Mouse (Mus musculus): ENCODE data around the gene Dtymk. TPM values are rescaled to one million over a fixed set of nuclear protein-coding genes. Genes with fewer than 3 reads are reported as not detected.
"Not testable (repeated sequence)": the region's sequence is repeated elsewhere in the genome, so short reads cannot be mapped to it uniquely, and the experiment has no call there.

Gene Dtymk
- polyA plus RNA-seq, 1 experiment from 2014 or later = 214 TPM

DNA sequence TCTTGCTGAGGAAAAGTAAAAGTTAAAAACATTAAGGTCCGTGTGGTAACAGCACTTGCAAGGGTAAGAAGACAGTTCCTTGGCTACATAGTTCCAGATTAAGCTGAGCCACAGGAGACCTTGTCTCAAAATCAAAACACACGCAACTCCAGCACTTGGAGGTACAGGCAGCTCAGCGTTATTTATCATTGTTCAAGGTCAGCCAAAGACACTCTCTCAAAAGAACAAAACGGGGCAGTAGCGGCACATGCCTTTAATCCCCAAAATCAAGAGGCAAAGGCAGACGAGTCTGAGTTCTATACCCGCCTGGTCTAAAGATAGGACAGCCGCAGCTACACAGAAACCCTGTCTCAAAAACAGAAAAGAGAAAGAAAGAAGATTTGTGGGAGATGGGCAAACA, 5.8 kb downstream of the Dtymk start:
- WGBS = 87% methylated on average over 8 of the region's 8 CpGs

DNA sequence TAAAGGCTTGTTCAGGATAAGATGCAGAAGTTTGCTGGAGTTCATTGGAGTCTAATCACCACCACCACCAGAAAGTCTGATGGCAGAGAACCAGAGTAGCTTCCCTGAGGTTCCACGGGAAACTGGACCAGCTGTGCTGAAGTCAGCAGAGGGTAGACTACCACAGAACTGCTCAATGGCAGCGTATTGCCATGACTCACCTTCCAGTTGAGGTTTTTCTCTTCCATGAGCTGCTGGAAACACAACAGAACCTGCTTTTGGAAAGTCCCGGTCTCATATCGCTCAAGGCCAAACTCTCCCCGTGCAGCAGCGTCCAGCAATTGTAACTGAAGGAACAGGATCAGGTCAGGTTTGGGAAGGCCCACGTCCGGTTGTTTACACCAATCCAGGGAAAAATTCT, 7.2 kb downstream of the Dtymk start:
- H3K9me3 ChIP-seq (ENCODE audit: control insufficient read depth, low read length) = no peaks in the 10 kb centered on the region
- no peak for ATAC-seq (ENCODE audit: low read depth)

More for the DNA sequence above, 5.8 kb downstream of the Dtymk start:
- H3K4me1 ChIP-seq (ENCODE audit: control insufficient read depth, insufficient read depth, low read length) = peaks cover under 1% of the 10 kb centered on the region
- no peak overlapping the region for H3K4me2 ChIP-seq (ENCODE audit: low read depth, low read length)
- H3K9ac ChIP-seq (ENCODE audit: low read depth, low read length) = no peak overlapping the region
- DNase-seq (ENCODE audit: low spot score) (no peak), ATAC-seq (ENCODE audit: low read depth) (no peak)
- no peak overlapping the region for H3K4me3 ChIP-seq (ENCODE audit: low read depth, low read length)
- H3K9me3 ChIP-seq (ENCODE audit: control insufficient read depth, low read length) = no peaks in the 10 kb centered on the region
- no peak overlapping the region for H3K27ac ChIP-seq (replicated peaks; ENCODE audit: low read depth, low read length)
- H3K27me3 ChIP-seq (replicated peaks; ENCODE audit: control insufficient read depth, insufficient read depth, low read length) = no peaks in the 10 kb centered on the region
- H3K36me3 ChIP-seq (ENCODE audit: control insufficient read depth, insufficient read depth, low read length) = peaks cover 86% of the 10 kb centered on the region

DNA sequence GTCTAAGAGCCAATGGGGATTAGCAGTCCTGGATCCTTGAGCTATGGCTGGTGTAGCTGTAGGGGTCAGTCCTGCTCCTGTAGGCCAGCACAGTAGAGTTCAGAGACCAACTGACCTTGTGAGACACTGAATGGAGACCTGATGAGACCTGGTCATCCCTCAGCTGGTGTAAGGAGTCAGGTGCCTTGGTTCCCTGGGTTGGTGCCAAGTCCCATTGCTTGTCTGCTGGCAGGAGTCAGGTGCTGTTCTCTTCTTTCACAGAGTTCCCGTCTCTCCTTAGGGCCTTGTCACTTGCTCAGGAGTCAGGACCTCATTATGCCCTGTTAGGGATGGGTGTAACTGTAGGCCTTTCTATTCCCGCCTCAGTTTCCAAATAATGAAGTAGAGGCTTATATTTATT, 14.8 kb downstream of the Dtymk start:
- ATAC-seq (ENCODE audit: low read depth) (peak; percentile 12; the same call in 1 of the 2 replicates), DNase-seq (ENCODE audit: low spot score) (no peak)
- Histone ChIP-seq H3K27ac (replicated peaks; ENCODE audit: low read depth, low read length) (no peak overlapping the region), H3K36me3 (ENCODE audit: control insufficient read depth, insufficient read depth, low read length) (peaks cover 87% of the 10 kb centered on the region), H3K4me3 (ENCODE audit: low read depth, low read length) (no peak overlapping the region), H3K27me3 (replicated peaks; ENCODE audit: control insufficient read depth, insufficient read depth, low read length) (no peaks in the 10 kb centered on the region), H3K9me3 (ENCODE audit: control insufficient read depth, low read length) (no peaks in the 10 kb centered on the region), H3K4me1 (ENCODE audit: control insufficient read depth, insufficient read depth, low read length) (no peaks in the 10 kb centered on the region), H3K9ac (ENCODE audit: low read depth, low read length) (no peak overlapping the region), H3K4me2 (ENCODE audit: low read depth, low read length) (no peak overlapping the region)
- WGBS = 86% methylated on average over 2 of the region's 2 CpGs

More for the DNA sequence above, 7.2 kb downstream of the Dtymk start:
- H3K36me3 ChIP-seq (ENCODE audit: control insufficient read depth, insufficient read depth, low read length) = peaks cover 88% of the 10 kb centered on the region
- H3K9ac ChIP-seq (ENCODE audit: low read depth, low read length) = no peak overlapping the region
- whole genome bisulfite sequencing = 92% methylated on average over 8 of the region's 8 CpGs
- no peak overlapping the region for H3K4me3 ChIP-seq (ENCODE audit: low read depth, low read length)
- no peak overlapping the region for H3K27ac ChIP-seq (replicated peaks; ENCODE audit: low read depth, low read length)
- DNase-seq (ENCODE audit: low spot score) = no peak
- no peaks in the 10 kb centered on the region for H3K27me3 ChIP-seq (replicated peaks; ENCODE audit: control insufficient read depth, insufficient read depth, low read length)
- H3K4me2 ChIP-seq (ENCODE audit: low read depth, low read length) = no peak overlapping the region
- H3K4me1 ChIP-seq (ENCODE audit: control insufficient read depth, insufficient read depth, low read length) = no peaks in the 10 kb centered on the region

DNA sequence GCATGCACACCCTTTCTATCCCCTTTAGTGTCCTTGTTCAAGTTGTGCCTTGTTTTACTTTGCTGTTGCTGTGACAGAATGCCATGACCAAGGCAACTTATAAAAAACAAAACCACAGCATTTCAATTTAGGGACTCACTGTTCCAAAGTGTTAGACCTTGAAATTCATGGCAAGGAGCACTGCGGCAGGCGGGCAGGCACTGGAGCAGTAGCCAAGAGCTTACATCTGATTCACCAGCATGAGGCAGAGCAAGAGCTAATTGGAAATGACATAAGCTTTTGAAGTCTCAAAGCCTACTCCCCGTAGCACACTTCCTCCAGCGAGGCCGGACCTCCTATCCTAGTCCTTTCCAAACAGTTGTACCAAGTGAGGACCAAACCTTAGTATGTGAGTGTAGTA, 25.0 kb downstream of the Dtymk start:
- Histone ChIP-seq H3K4me1 (ENCODE audit: control insufficient read depth, insufficient read depth, low read length) (no peaks in the 10 kb centered on the region), H3K9me3 (ENCODE audit: control insufficient read depth, low read length) (no peaks in the 10 kb centered on the region), H3K27me3 (replicated peaks; ENCODE audit: control insufficient read depth, insufficient read depth, low read length) (no peaks in the 10 kb centered on the region), H3K27ac (replicated peaks; ENCODE audit: low read depth, low read length) (no peak overlapping the region), H3K36me3 (ENCODE audit: control insufficient read depth, insufficient read depth, low read length) (peaks cover 79% of the 10 kb centered on the region), H3K4me3 (ENCODE audit: low read depth, low read length) (no peak overlapping the region), H3K9ac (ENCODE audit: low read depth, low read length) (no peak overlapping the region), H3K4me2 (ENCODE audit: low read depth, low read length) (no peak overlapping the region)
- DNase-seq (ENCODE audit: low spot score) (no peak), ATAC-seq (ENCODE audit: low read depth) (no peak)
- 77% methylated on average over 5 of the region's 5 CpGs for WGBS

DNA sequence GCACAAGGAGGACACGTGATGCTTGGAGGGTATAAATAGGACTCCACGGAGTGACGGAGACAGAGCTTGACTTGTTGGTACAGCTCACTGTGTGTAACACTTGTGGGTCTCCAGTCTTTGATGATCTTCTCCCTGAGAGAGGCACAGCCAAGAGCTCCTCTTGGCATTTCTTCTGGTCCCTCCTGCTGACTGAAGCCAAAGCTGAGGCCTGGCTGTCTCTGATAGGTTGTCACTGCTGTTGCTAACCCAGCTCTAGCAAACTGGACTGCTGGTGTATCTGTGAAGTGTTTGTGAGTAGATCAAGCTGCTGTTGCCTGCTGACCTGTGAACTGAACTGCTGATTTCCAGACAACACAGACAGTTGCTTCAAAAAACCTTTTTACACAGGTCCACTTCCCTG, 31.8 kb downstream of the Dtymk start:
- ATAC-seq (ENCODE audit: low read depth) (no peak), DNase-seq (ENCODE audit: low spot score) (no peak)
- Histone ChIP-seq H3K9me3 (ENCODE audit: control insufficient read depth, low read length) (no peaks in the 10 kb centered on the region), H3K4me3 (ENCODE audit: low read depth, low read length) (no peak overlapping the region), H3K27ac (replicated peaks; ENCODE audit: low read depth, low read length) (no peak overlapping the region), H3K9ac (ENCODE audit: low read depth, low read length) (no peak overlapping the region), H3K4me1 (ENCODE audit: control insufficient read depth, insufficient read depth, low read length) (no peaks in the 10 kb centered on the region), H3K27me3 (replicated peaks; ENCODE audit: control insufficient read depth, insufficient read depth, low read length) (no peaks in the 10 kb centered on the region), H3K4me2 (ENCODE audit: low read depth, low read length) (no peak overlapping the region), H3K36me3 (ENCODE audit: control insufficient read depth, insufficient read depth, low read length) (peaks cover 44% of the 10 kb centered on the region)
- 96% methylated on average over 3 of the region's 3 CpGs for WGBS

DNA sequence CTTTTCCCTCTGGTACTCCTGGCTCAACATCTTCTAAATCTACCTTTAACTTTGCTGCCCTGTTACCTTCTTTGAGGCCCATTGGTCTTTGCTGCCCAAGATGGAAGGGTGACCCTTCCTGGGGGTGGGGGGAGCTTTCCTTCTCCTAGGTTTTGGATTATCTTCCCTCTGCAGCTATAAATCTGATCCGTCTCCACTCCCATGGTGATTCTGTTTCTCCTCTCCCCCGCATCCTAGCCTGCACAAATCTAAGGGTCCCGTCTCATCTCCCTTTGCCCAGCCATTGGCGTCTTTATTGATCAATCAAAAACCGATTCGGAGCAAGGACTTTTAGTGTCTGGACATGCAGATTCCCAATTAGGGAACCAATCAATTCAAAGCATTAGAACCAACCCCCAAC, 34.1 kb downstream of the Dtymk start:
- no peak overlapping the region for H3K4me3 ChIP-seq (ENCODE audit: low read depth, low read length)
- 89% methylated on average over 6 of the region's 6 CpGs for WGBS
- H3K9me3 ChIP-seq (ENCODE audit: control insufficient read depth, low read length) = no peaks in the 10 kb centered on the region
- H3K36me3 ChIP-seq (ENCODE audit: control insufficient read depth, insufficient read depth, low read length) = peaks cover 25% of the 10 kb centered on the region
- no peak overlapping the region for H3K27ac ChIP-seq (replicated peaks; ENCODE audit: low read depth, low read length)
- no peak overlapping the region for H3K4me2 ChIP-seq (ENCODE audit: low read depth, low read length)
- DNase-seq (ENCODE audit: low spot score) (no peak), ATAC-seq (ENCODE audit: low read depth) (no peak)
- H3K4me1 ChIP-seq (ENCODE audit: control insufficient read depth, insufficient read depth, low read length) = no peaks in the 10 kb centered on the region
- no peak overlapping the region for H3K9ac ChIP-seq (ENCODE audit: low read depth, low read length)
- H3K27me3 ChIP-seq (replicated peaks; ENCODE audit: control insufficient read depth, insufficient read depth, low read length) = no peaks in the 10 kb centered on the region

DNA sequence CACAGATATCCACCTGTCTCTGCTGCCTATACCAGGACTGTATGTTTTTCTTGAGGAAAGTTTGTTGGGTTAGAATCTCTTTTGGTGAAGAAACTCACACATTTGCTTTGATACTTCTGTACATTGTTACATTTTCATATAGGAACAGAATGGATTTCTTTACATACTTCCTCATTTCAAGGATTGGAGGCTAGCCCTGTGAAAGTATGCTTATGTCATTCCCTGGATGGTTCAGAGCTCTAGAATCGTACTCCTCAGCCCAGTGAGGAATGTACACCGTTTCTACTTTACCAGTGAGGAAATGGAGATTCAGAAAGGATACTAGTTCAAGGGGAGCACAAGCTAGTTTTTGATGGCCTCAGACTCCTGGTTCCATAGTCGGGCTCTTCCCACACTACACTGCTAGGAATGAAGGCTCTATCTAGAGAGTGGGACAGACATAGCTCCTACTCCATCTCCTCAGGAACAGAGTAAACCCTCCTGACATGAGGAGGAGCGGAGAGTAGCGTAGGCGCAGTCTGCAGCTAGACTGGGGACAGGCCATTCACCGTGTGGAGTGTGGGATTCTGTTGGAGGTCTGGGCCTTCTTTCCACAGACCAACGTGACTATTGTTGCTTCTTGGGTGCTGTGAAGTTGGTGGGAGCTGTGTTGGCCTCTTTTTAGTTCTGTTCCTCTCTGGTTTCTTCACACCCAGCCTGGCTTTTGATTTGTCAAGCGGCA, 36.7 kb downstream of the Dtymk start:
- WGBS = 92% methylated on average over 9 of the region's 9 CpGs
- Histone ChIP-seq H3K9me3 (ENCODE audit: control insufficient read depth, low read length) (no peaks in the 10 kb centered on the region), H3K4me2 (ENCODE audit: low read depth, low read length) (no peak overlapping the region), H3K36me3 (ENCODE audit: control insufficient read depth, insufficient read depth, low read length) (peaks cover 18% of the 10 kb centered on the region), H3K27ac (replicated peaks; ENCODE audit: low read depth, low read length) (no peak overlapping the region), H3K9ac (ENCODE audit: low read depth, low read length) (no peak overlapping the region), H3K27me3 (replicated peaks; ENCODE audit: control insufficient read depth, insufficient read depth, low read length) (no peaks in the 10 kb centered on the region), H3K4me1 (ENCODE audit: control insufficient read depth, insufficient read depth, low read length) (no peaks in the 10 kb centered on the region), H3K4me3 (ENCODE audit: low read depth, low read length) (no peak overlapping the region)
- DNase-seq (ENCODE audit: low spot score) (no peak), ATAC-seq (ENCODE audit: low read depth) (no peak)

DNA sequence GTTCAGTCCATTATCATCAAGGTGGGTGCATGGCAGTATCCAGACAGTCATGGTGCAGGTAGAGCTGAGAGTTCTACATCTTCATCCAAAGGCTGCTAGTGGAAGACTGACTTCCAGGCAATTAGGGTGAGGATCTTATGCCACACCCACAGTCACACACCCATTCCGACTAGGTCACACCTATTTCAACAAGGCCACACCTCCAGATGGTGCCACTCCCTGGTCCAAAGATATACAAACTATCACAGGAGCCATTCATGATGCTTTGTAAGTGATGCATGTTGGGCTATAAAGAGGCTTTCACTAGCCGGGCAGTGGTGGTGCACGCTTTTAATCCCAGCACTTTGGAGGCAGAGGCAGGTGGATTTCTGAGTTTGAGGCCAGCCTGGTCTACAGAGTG, 38.2 kb downstream of the Dtymk start:
- DNase-seq (ENCODE audit: low spot score); H3K4me3 ChIP-seq (ENCODE audit: low read depth, low read length); H3K9me3 ChIP-seq (ENCODE audit: control insufficient read depth, low read length); H3K4me1 ChIP-seq (ENCODE audit: control insufficient read depth, insufficient read depth, low read length); H3K36me3 ChIP-seq (ENCODE audit: control insufficient read depth, insufficient read depth, low read length); ATAC-seq (ENCODE audit: low read depth); H3K4me2 ChIP-seq (ENCODE audit: low read depth, low read length); H3K9ac ChIP-seq (ENCODE audit: low read depth, low read length); H3K27me3 ChIP-seq (replicated peaks; ENCODE audit: control insufficient read depth, insufficient read depth, low read length); H3K27ac ChIP-seq (replicated peaks; ENCODE audit: low read depth, low read length): not testable (repeated sequence)
- 90% methylated on average over 3 of the region's 3 CpGs for WGBS

DNA sequence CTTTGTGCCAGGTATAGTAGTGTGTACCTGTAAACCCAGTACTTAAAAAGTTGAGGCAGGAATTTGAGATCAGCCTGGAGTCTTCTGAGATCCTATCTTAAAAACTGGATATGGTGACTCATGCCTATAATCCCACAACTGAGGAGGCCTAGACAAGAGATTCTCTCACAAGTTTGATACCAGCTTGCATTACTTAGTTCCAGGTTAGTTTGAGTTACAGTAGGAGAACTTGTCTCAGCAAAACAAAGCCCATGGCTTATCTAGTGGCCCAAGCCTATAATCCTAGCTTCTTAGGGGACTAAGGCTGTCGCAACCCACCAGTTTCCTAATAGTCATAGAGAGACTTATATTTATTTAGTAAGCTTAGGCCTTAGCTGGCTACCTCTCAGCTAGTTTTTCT, 41.7 kb downstream of the Dtymk start:
- no peaks in the 10 kb centered on the region for H3K27me3 ChIP-seq (replicated peaks; ENCODE audit: control insufficient read depth, insufficient read depth, low read length)
- no peak overlapping the region for H3K9ac ChIP-seq (ENCODE audit: low read depth, low read length)
- 100% methylated on average over 1 of the region's 1 CpGs for WGBS
- H3K9me3 ChIP-seq (ENCODE audit: control insufficient read depth, low read length) = no peaks in the 10 kb centered on the region
- no peak overlapping the region for H3K27ac ChIP-seq (replicated peaks; ENCODE audit: low read depth, low read length)
- DNase-seq (ENCODE audit: low spot score) (no peak), ATAC-seq (ENCODE audit: low read depth) (no peak)
- H3K4me1 ChIP-seq (ENCODE audit: control insufficient read depth, insufficient read depth, low read length) = peaks cover 6% of the 10 kb centered on the region; the same call in 1 of the 2 replicates
- H3K4me3 ChIP-seq (ENCODE audit: low read depth, low read length) = no peak overlapping the region
- no peak overlapping the region for H3K4me2 ChIP-seq (ENCODE audit: low read depth, low read length)
- H3K36me3 ChIP-seq (ENCODE audit: control insufficient read depth, insufficient read depth, low read length) = no peaks in the 10 kb centered on the region
